Mouse (Mus musculus): ENCODE data around the gene Gpr137.

The Gpr137 gene

DNA sequence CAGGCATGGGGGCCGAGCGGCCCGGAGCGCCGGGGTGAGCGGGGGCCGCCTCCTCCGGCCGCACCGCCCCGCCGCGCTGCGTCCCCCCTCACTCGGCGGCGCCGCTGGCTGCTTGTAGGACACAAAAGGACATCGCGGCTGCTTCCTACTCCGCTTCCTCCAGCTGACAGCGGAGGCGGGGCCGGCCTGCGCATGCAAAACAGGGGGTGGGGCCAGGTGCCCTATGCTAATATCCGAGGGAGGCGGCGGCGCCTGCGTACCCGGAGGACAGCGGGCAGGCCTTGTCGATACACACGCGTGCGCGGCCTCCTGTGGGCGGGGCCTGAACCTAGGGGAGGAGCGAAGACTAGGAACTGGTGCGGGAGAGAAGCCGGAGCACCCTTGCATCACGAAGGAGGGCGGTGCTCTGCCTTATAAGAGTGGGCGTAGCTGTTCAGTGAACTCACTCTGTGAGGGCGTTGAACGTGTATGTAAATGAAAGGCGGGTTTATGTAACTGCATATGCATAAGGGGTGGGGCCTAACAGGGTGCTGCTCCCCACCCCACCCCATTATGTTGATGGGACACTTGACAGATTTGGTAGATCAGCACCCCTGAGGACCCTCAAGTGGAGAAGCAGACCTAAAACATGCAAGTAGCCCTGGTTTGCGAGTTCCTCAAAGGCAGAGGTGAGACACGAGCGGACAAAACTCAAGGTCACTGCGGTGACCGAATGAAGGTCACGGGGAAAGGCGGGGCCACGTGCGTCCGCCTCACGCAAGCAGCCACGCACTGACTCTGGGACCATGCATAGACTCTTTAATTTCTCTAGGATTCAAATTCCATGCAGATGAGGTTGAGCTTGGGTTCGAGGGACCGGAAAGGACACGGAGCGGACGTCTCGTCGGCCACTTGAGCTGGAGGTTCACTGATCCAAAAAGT lies 20.4 kb downstream of the Gpr137 start, which contains the start of gene Esrra:
Esrra (minus strand) TSS at position 167 of the 921 bp plus-strand sequence.
- peak; percentile 100 for DNase-seq (ENCODE audit: low read depth, low spot score)

DNA sequence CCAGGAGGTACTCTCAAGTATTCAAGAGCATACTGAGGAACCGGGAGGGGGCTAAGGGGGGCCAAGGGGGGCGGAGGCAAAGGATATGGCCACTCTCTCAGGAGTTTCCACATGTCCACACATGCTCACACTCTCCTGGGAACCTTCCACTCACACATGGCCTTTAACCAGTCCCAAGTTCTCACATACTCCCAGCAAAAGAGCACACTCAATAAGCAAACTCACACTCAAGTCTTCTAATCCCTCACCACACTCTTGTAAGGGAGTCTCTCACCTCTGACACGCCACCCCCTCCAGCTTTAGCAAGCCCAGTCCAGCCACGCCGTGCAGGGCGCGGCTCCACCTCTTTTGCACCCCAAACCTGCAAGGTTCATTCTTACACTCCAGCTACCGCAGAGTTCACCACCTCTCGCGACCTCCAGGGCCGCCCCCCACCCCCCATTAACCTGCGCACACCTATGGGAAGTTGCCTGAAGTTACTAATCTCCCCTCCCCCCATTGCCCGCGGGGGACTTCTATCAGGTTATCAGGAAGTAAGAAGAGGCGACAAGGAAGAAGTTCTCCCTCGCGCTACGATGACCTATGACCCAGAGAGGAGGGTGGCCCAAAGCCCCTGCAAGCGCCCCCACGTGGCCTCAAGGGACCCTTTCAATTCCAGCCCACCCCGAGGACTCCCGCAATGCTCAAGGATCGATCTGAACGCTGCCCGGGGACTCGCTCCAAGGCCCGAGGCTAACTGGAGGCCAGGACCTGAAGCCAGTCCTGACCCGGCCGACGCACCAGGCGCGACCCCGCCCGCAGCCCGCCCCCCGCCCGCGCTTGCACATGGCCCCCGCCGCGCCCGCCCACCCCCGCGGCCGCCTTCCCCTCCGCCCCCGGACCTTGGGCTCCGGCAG lies 21.3 kb downstream of the Gpr137 start:
- DNase-seq (ENCODE audit: low read depth, low spot score), result peak; percentile 54

- peak; percentile 55 for DNase-seq (ENCODE audit: low read depth, low spot score)
Observed at GRCm38 (mm10) chr19:6919876-6920740, 22.2 kb downstream of the Gpr137 start.

DNA sequence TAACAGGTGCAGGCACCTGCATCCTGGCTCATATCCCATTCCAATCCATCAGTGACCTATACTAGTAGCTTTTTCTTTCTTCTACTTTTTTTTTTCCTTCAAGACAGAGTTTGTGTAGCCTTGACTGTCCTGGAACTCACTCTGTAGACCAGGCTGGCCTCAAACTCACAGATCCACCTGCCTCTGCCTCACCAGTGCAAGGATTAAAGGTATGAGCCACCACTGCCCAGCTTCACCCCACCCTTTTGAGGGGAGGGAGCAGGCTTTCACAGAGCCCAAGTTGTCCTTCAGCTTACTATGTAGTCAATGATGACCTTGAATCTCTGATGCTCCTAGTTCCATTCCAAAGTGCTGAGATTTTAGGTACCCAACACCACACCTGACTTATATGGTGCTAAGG lies 22.8 kb downstream of the Gpr137 start:
- no peak for DNase-seq (ENCODE audit: low read depth, low spot score)

- DNase-seq (ENCODE audit: low read depth, low spot score), result no peak
Observed at GRCm38 (mm10) chr19:6918321-6918720, 24.0 kb downstream of the Gpr137 start.

DNA sequence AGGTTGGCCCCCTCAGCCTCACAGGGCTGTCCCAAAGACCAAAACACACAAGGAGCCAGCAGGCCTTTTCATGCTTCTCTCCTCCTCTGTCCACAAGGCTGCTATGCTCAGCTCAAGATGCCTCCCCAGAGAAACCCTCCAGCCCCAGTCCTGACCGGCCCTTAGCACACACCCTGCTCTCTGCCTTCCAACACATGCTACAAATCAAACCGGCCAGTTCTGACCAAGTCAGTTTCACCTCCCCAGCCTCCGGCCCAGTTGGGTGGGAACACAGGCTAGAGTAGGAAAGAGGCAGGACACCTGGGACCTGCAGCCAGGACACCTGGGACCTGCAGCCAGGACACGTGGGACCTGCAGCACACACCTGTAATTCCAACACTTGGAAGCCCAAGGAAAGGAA lies 25.8 kb downstream of the Gpr137 start:
- DNase-seq (ENCODE audit: low read depth, low spot score), result no peak

- DNase-seq (ENCODE audit: low read depth, low spot score), result no peak
Observed at GRCm38 (mm10) chr19:6915276-6915675, 27.0 kb downstream of the Gpr137 start.

DNA sequence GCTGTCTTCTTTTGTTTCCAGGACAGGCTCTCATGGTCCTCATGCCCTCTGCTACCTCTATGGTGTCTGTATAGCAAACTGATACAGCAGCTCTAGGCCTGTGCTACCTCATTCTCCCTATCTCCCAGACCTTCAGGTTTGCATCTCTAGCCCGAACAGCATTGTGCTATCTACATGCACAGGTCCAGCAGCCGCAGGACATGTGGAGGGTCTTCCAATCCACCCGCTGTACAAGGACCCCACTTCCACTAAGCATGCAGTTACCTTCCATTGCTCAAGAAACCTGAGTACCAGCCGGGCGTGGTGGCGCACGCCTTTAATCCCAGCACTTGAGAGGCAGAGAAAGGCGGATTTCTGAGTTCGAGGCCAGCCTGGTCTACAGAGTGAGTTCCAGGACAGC lies 27.7 kb downstream of the Gpr137 start:
- DNase-seq (ENCODE audit: low read depth, low spot score), result no peak

GRCm38 (mm10) chr19:6913991-6914390 lies 28.3 kb downstream of the Gpr137 start:
- no peak for DNase-seq (ENCODE audit: low read depth, low spot score)

GRCm38 (mm10) chr19:6913036-6913435 lies 29.2 kb downstream of the Gpr137 start:
- no peak for DNase-seq (ENCODE audit: low read depth, low spot score)

- DNase-seq (ENCODE audit: low read depth, low spot score), result no peak
Observed at GRCm38 (mm10) chr19:6912205-6912970, 29.9 kb downstream of the Gpr137 start.

DNA sequence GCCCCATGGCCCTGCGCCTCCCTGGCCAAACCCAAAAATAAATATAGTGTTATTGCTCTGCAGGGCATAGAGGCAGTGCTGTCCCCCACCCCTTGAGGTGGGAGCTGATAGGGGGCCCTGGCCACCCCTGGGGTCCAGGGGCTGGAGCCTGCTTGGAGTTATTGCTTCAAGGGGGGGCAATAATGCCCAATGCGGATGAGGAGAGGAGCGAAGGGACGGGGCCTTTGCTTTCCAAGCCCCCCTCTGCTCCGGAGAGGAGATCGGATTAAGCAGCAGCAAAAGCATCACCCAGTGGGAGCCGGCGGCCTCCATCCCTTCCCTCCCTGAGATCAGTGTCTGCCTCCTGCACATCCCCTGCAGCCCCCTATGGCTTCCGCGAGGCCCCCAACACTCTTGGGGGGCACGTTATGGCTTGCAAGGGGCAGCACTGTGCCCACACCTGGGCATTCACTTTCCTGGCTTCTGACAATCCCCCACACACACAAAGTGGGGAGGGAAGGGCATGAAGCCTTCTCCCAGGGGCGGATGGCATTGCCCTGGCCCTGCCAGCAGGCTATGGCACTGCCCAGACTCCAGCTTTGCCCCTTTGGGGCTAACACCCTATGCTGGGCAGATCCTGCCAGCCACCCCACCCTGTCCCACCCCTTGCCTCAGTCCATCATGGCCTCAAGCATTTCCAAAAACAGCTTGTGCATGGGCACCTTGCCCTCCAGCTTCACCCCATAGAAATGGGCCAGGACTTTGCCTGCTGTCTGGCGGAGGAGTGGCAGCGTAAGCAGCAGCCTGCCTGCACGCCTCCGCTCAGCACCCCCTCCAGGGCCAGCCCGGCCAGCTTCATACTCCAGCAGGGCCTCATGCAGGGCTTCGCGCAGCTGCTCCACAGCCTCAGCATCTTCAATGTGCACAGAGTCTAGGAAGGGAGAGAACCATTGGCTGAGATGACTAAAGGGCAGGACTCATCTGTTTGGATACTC lies 30.9 kb downstream of the Gpr137 start:
- DNase-seq (ENCODE audit: low read depth, low spot score), result no peak

- DNase-seq (ENCODE audit: low read depth, low spot score), result peak; percentile 51
Observed at GRCm38 (mm10) chr19:6910306-6910705, 32.0 kb downstream of the Gpr137 start.

GRCm38 (mm10) chr19:6909507-6910289 lies 32.6 kb downstream of the Gpr137 start, which contains the start of the genes Trmt112 and Prdx5:
Trmt112 (plus strand) TSS chr19:6909698.
Prdx5 (minus strand) TSS chr19:6910106.
- peak; percentile 99 for DNase-seq (ENCODE audit: low read depth, low spot score)

DNA sequence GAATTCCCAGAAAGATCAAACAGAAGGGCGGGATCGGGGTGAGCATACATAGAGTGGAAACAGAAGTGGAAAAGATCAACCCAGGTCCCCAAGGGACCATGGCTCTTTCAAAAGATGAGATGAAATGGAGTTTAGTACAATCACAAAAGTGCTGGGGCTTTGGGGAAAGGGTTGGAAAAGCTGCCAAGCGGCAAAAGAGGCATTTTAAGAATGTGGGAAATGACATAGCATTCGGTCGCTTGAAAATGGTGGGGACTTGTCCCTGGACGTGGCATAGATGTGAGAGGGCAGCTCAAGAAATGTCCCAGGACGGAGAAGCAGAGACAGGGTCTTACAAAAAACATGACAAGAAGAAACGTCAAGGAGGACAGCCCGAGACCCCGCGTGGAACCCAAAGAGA lies 33.3 kb downstream of the Gpr137 start:
- DNase-seq (ENCODE audit: low read depth, low spot score), result no peak

GRCm38 (mm10) chr19:6907811-6908540 lies 34.3 kb downstream of the Gpr137 start:
- DNase-seq (ENCODE audit: low read depth, low spot score), result no peak

DNA sequence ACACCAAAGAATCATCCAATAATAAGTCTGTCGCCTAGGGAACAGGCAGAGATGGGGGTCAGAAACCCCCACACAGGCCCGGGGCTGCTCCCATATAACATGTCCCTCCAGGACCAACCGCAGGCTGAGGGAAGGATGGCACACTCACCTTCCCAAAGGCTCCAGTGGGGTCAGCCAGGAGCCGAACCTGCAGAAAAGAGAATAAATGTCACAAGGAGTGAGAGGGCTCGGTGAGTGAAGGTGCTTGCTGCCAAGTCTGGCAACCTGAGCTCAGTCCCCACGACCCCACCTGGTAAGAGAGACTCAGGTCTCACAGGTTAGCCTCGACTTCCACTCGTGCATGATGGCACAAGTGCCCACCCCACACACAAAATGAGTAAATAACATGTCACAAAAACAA lies 35.2 kb downstream of the Gpr137 start:
- no peak for DNase-seq (ENCODE audit: low read depth, low spot score)

DNA sequence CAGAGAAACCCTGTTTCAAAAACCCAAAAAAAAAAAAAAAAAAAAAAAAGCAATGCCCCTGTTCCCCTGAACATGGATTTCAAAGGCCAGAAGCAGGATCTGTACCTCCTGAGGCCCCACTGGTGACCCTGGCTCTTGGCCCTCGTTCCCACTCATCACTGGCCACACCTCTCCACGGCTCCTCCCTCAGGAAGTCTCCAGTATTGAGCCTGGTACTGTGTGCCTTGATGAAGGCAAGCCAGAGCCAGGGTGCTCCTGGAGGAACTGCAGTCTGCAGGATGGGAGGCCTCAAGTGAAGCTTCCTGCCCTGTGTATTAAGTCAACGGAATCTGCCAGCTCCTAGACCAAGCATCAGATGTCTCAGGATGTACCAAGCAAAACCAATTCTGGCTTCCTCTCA lies 36.1 kb downstream of the Gpr137 start:
- DNase-seq (ENCODE audit: low read depth, low spot score), result no peak

Measured in brain, adult 2 months (tissue).